Mouse (Mus musculus) olfactory bulb, adult 2 months (tissue): ENCODE data around the gene Cxcl9.

Experiments used
- CTCF ChIP-seq: fragments of 200-500 bp; IDR thresholded peaks from 2 replicates; pipeline ENCODE4 v1.5.1; 2012; ENCODE audit warnings: low read depth, mild to moderate bottlenecking, low read length, moderate library complexity; ENCODE audit not compliant: insufficient read depth
- POLR2A ChIP-seq: fragments of 200-500 bp; IDR thresholded peaks from 2 replicates; pipeline ENCODE4 v1.6.1; 2012; ENCODE audit warnings: mild to moderate bottlenecking, low read depth, low read length, moderate library complexity; ENCODE audit not compliant: insufficient read depth

DNA sequence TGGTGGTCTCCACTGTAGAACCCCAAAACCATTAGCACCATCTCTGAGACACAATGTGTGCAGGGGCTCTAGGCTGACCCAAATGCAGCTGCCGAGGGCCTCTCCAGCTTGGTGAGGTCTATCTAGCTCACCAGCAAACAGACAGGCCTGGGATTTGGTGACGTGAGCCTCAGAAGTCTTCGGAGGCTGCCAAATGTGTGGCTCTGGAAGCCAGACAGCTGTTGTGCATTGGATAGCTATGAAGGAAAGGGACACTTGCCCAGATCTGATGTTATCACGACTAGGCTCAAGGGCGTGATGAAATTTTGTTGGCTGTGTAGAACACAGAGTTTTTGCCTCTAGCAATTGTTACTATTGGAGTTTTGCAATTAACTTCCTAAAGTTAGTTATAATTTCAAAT lies 4.6 kb downstream of the Cxcl9 start:
- TF ChIP-seq POLR2A (no peak), CTCF (no peak)
